Mouse (Mus musculus) MEL (cell line): Measurements from ENCODE around the gene Slc25a5. TPM values are rescaled to one million over a fixed set of nuclear protein-coding genes. Genes with fewer than 3 reads are reported as not detected.

Source experiments
- DNase-seq: peaks from one replicate; pipeline ENCODE4 v3.0.0; 2011; ENCODE audit warnings: low read depth, low spot score
- H3K27ac ChIP-seq: 2 replicates; pipeline ENCODE4 v1.5.1; 2012; ENCODE audit warnings: low read depth, mild to moderate bottlenecking, control low read depth, low read length, moderate library complexity; ENCODE audit not compliant: control insufficient read depth
- H3K27me3 ChIP-seq, 2 experiments: fragments of 150-350 bp in 1 of 2; sonication (generic) in 1 of 2; 2 replicates each; pipeline ENCODE4 v1.6.1; 2012; ENCODE audit warnings: low read length in 2 of 2, mild to moderate bottlenecking in 2 of 2, improper control_type of control experiment in 1 of 2, moderate library complexity in 1 of 2; ENCODE audit not compliant: insufficient read depth in 2 of 2, control insufficient read depth in 1 of 2
- H3K36me3 ChIP-seq, 2 experiments: 2 replicates each; pipeline ENCODE4 v1.6.1; 2012 to 2014; ENCODE audit warnings: low read length in 2 of 2, improper control_type of control experiment in 1 of 2, inconsistent platforms in 1 of 2, mild to moderate bottlenecking in 1 of 2; ENCODE audit not compliant: insufficient read depth in 2 of 2, control insufficient read depth in 1 of 2
- H3K4me1 ChIP-seq, 2 experiments: fragments of 150-350 bp in 1 of 2; sonication (generic) in 1 of 2; 2 replicates each; pipeline ENCODE4 v1.6.1; 2012; ENCODE audit warnings: low read length in 2 of 2, improper control_type of control experiment in 1 of 2, mild to moderate bottlenecking in 1 of 2; ENCODE audit not compliant: insufficient read depth in 2 of 2, control insufficient read depth in 1 of 2
- H3K4me3 ChIP-seq, 2 experiments: fragments of 150-350 bp in 1 of 2; sonication (generic) in 1 of 2; 2 replicates each; pipeline ENCODE4 v1.5.1; 2012; ENCODE audit warnings: low read depth in 2 of 2, low read length in 2 of 2, mild to moderate bottlenecking in 2 of 2, moderate library complexity in 2 of 2, control low read depth in 1 of 2, improper control_type of control experiment in 1 of 2; ENCODE audit not compliant: control insufficient read depth in 1 of 2, insufficient read depth in 1 of 2
- H3K79me2 ChIP-seq: 2 replicates; pipeline ENCODE4 v1.6.1; 2012; ENCODE audit warnings: mild to moderate bottlenecking, low read length, moderate library complexity; ENCODE audit not compliant: control insufficient read depth, poor library complexity, insufficient read depth
- H3K9ac ChIP-seq: 2 replicates; pipeline ENCODE4 v1.6.1; 2012; ENCODE audit warnings: low read depth, mild to moderate bottlenecking, control low read depth, low read length, moderate library complexity; ENCODE audit not compliant: control insufficient read depth, poor library complexity, severe bottlenecking
- H3K9me3 ChIP-seq: fragments of 150-350 bp; sonication (generic); replicated peaks from 2 replicates; pipeline ENCODE4 v1.6.1; 2012; ENCODE audit warnings: mild to moderate bottlenecking, low read length, improper control_type of control experiment, moderate library complexity; ENCODE audit not compliant: insufficient read depth
- BHLHE40 ChIP-seq: IDR thresholded peaks from 2 replicates; pipeline ENCODE4 v1.6.1; 2012; ENCODE audit warnings: low read depth, mild to moderate bottlenecking, inconsistent platforms, low read length, improper control_type of control experiment, borderline replicate concordance
- CHD2 ChIP-seq: IDR thresholded peaks from 2 replicates; pipeline ENCODE4 v1.6.1; 2011; ENCODE audit warnings: low read length, improper control_type of control experiment
- CTCF ChIP-seq, 3 experiments: IDR thresholded peaks in 2 of 3; conservative IDR thresholded peaks in 1 of 3; 2 replicates each; pipeline ENCODE4 v1.5.1; 2011 to 2012; ENCODE audit warnings: low read length in 3 of 3, low read depth in 2 of 3, mild to moderate bottlenecking in 2 of 3, improper control_type of control experiment in 1 of 3, inconsistent platforms in 1 of 3, mixed read lengths in 1 of 3, moderate library complexity in 1 of 3; ENCODE audit not compliant: control insufficient read depth in 1 of 3, insufficient read depth in 1 of 3, poor library complexity in 1 of 3, severe bottlenecking in 1 of 3
- EP300 ChIP-seq, 2 experiments: IDR thresholded peaks; 2 replicates each; pipeline ENCODE4 v1.6.1; 2011; ENCODE audit warnings: improper control_type of control experiment in 2 of 2, low read length in 2 of 2, low read depth in 1 of 2, mild to moderate bottlenecking in 1 of 2
- ETS1 ChIP-seq: IDR thresholded peaks from 2 replicates; pipeline ENCODE4 v1.6.1; 2012; ENCODE audit warnings: low read depth, mild to moderate bottlenecking, inconsistent platforms, low read length, improper control_type of control experiment, moderate library complexity
- GABPA ChIP-seq: IDR thresholded peaks from 2 replicates; pipeline ENCODE4 v1.6.1; 2012; ENCODE audit warnings: low read depth, mild to moderate bottlenecking, inconsistent platforms, low read length, improper control_type of control experiment, moderate library complexity
- HCFC1 ChIP-seq: IDR thresholded peaks from 2 replicates; pipeline ENCODE4 v1.6.1; 2012; ENCODE audit warnings: low read depth, mild to moderate bottlenecking, inconsistent platforms, low read length, improper control_type of control experiment, moderate library complexity
- JUND ChIP-seq: IDR thresholded peaks from 2 replicates; pipeline ENCODE4 v1.6.1; 2011; ENCODE audit warnings: low read depth, mild to moderate bottlenecking, improper control_type of control experiment, low read length
- MXI1 ChIP-seq: IDR thresholded peaks from 2 replicates; pipeline ENCODE4 v1.6.1; 2011; ENCODE audit warnings: mild to moderate bottlenecking, low read depth, low read length, improper control_type of control experiment
- MYB ChIP-seq: IDR thresholded peaks from 2 replicates; pipeline ENCODE4 v1.6.1; 2011; ENCODE audit warnings: mild to moderate bottlenecking, low read depth, low read length, improper control_type of control experiment
- NELFE ChIP-seq: IDR thresholded peaks from 2 replicates; pipeline ENCODE4 v1.6.1; 2011; ENCODE audit warnings: low read depth, low read length, improper control_type of control experiment
- POLR2A ChIP-seq, 2 experiments: IDR thresholded peaks; 2 replicates each; pipeline ENCODE4 v1.6.1; 2011 to 2012; ENCODE audit warnings: low read length in 2 of 2, mild to moderate bottlenecking in 2 of 2, control low read depth in 1 of 2, improper control_type of control experiment in 1 of 2, low read depth in 1 of 2, moderate library complexity in 1 of 2; ENCODE audit not compliant: control insufficient read depth in 1 of 2, insufficient read depth in 1 of 2, poor library complexity in 1 of 2
- POLR2AphosphoS5 ChIP-seq: IDR thresholded peaks from 2 replicates; pipeline ENCODE4 v1.6.1; 2012; ENCODE audit warnings: low read depth, borderline replicate concordance, mild to moderate bottlenecking, inconsistent platforms, low read length, moderate library complexity, mixed read lengths
- RAD21 ChIP-seq: IDR thresholded peaks from 2 replicates; pipeline ENCODE4 v1.6.1; 2011; ENCODE audit warnings: mild to moderate bottlenecking, low read depth, low read length, improper control_type of control experiment
- SIN3A ChIP-seq: IDR thresholded peaks from 2 replicates; pipeline ENCODE4 v1.6.1; 2012; ENCODE audit warnings: low read length, improper control_type of control experiment, inconsistent platforms
- SMC3 ChIP-seq: IDR thresholded peaks from 2 replicates; pipeline ENCODE4 v1.6.1; 2011; ENCODE audit warnings: low read depth, low read length, improper control_type of control experiment
- TBP ChIP-seq: IDR thresholded peaks from 2 replicates; pipeline ENCODE4 v1.8.0; 2011; ENCODE audit warnings: low read depth, low read length, improper control_type of control experiment
- TCF12 ChIP-seq: IDR thresholded peaks from 2 replicates; pipeline ENCODE4 v1.6.1; 2014; ENCODE audit warnings: low read depth, mild to moderate bottlenecking, inconsistent platforms, low read length, improper control_type of control experiment, moderate library complexity
- ZC3H11A ChIP-seq: IDR thresholded peaks from 2 replicates; pipeline ENCODE4 v1.6.1; 2012; ENCODE audit warnings: low read depth, mild to moderate bottlenecking, inconsistent platforms, low read length, improper control_type of control experiment
- ZKSCAN1 ChIP-seq: IDR thresholded peaks from 2 replicates; pipeline ENCODE4 v1.6.1; 2012; ENCODE audit warnings: low read depth, mild to moderate bottlenecking, inconsistent platforms, low read length, improper control_type of control experiment, moderate library complexity
- ZMIZ1 ChIP-seq: IDR thresholded peaks from 2 replicates; pipeline ENCODE4 v1.6.1; 2012; ENCODE audit warnings: low read depth, mild to moderate bottlenecking, inconsistent platforms, low read length, improper control_type of control experiment, moderate library complexity
- ZNF384 ChIP-seq: IDR thresholded peaks from 2 replicates; pipeline ENCODE4 v1.6.1; 2012; ENCODE audit warnings: low read depth, mild to moderate bottlenecking, inconsistent platforms, low read length, improper control_type of control experiment
- polyA plus RNA-seq, 2 experiments: library from polyadenylated mRNA; stranded (reverse) in 1 of 2; unstranded in 1 of 2; fragments of >175 nt in 1 of 2; fragments of >200 nt in 1 of 2; gene quantifications; 2 replicates each; pipeline versions ENCODE4 v1.2.1 to v1.2.4; 2012; ENCODE audit warnings: low replicate concordance in 2 of 2, low read depth in 1 of 2; ENCODE audit not compliant: insufficient read length in 2 of 2, insufficient read depth in 1 of 2, missing spikeins in 1 of 2
- total RNA-seq: library from RNA; depleted of rRNA; stranded (reverse); fragments of 300-350 nt; gene quantifications from 2 replicates; pipeline ENCODE4 v1.2.3, GENCODE M21; 2012

Slc25a5 gene
- total and polyA plus RNA-seq, 3 experiments: 263 to 1,006 (median 704) TPM

GRCm38 (mm10) chrX:36757796-36758472 lies 37.5 kb upstream of the Slc25a5 start:
- peaks cover 0 to 7% of the 10 kb centered on the region in 2 experiments; a peak in 2 of 4 replicates for H3K36me3 ChIP-seq
- no peak overlapping the region for H3K9ac ChIP-seq
- H3K79me2 ChIP-seq: no peaks in the 10 kb centered on the region
- H3K27me3 ChIP-seq: no peaks in the 10 kb centered on the region
- no peak overlapping the region for H3K4me3 ChIP-seq
- TF ChIP-seq NELFE (no peak), RAD21 (no peak), JUND (no peak)
- peaks cover 11 to 14% of the 10 kb centered on the region in 2 experiments for H3K4me1 ChIP-seq
- no peak for DNase-seq
- H3K27ac ChIP-seq: no peak overlapping the region
- no peaks in the 10 kb centered on the region for H3K9me3 ChIP-seq

- Histone ChIP-seq H3K9ac (no peak overlapping the region), H3K4me3 (no peak overlapping the region), H3K27me3 (no peaks in the 10 kb centered on the region), H3K4me1 (peaks cover 11 to 16% of the 10 kb centered on the region in 2 experiments), H3K79me2 (no peaks in the 10 kb centered on the region), H3K27ac (no peak overlapping the region), H3K36me3 (peaks cover 0 to 7% of the 10 kb centered on the region in 2 experiments; a peak in 2 of 4 replicates), H3K9me3 (no peaks in the 10 kb centered on the region)
- DNase-seq: peak; percentile 19
- TF ChIP-seq SMC3: no peak
- no peak for TF ChIP-seq POLR2AphosphoS5
- no peak for TF ChIP-seq ETS1
- no peak for TF ChIP-seq CTCF (IDR thresholded peaks at IDR 0.05 in 2 of 3, conservative IDR thresholded peaks at IDR 0.05 in 1 of 3; ENCODE audit: control insufficient read depth in 1 of 3, insufficient read depth in 1 of 3, low read depth in 2 of 3, low read length in 3 of 3, poor library complexity in 1 of 3, severe bottlenecking in 1 of 3)
- no peak for TF ChIP-seq GABPA
- no peak for TF ChIP-seq BHLHE40
These were observed 36.9 kb upstream of the Slc25a5 start for GRCm38 (mm10) chrX:36758566-36758965.

- DNase-seq: peak; percentile 85
- Histone ChIP-seq H3K36me3 (peaks cover 0 to 7% of the 10 kb centered on the region in 2 experiments; a peak in 2 of 4 replicates), H3K79me2 (no peaks in the 10 kb centered on the region)
- peak; percentile 91 for TF ChIP-seq ZNF384
- TF ChIP-seq MXI1: no peak
- TF ChIP-seq ZC3H11A: peak; percentile 44
- TF ChIP-seq CTCF (IDR thresholded peaks at IDR 0.05 in 2 of 3, conservative IDR thresholded peaks at IDR 0.05 in 1 of 3; ENCODE audit: control insufficient read depth in 1 of 3, insufficient read depth in 1 of 3, low read depth in 2 of 3, low read length in 3 of 3, poor library complexity in 1 of 3, severe bottlenecking in 1 of 3): peak; percentile 31 to 77 (median 60); a peak in 5 of 6 replicates
- TF ChIP-seq RAD21: peak; percentile 67
- no peak for TF ChIP-seq ZKSCAN1
- 0 out of 2 replicates have a peak, but pooled peaks have one; percentile 32 for TF ChIP-seq TCF12
- TF ChIP-seq ETS1: peak; percentile 37; the same call in 1 of the 2 replicates
- TF ChIP-seq CHD2: no peak
- TF ChIP-seq POLR2A (IDR thresholded peaks at IDR 0.05; ENCODE audit: control insufficient read depth in 1 of 2, insufficient read depth in 1 of 2, low read depth in 1 of 2, low read length in 2 of 2, poor library complexity in 1 of 2): no peak
- peak; percentile 53; the same call in 1 of the 2 replicates for TF ChIP-seq TBP
- peak; percentile 41 to 58; a peak in 3 of 4 replicates for TF ChIP-seq EP300 (IDR thresholded peaks at IDR 0.05; ENCODE audit: low read depth in 1 of 2, low read length in 2 of 2)
- TF ChIP-seq SIN3A: peak; percentile 54; the same call in 1 of the 2 replicates
- peak; percentile 59 for TF ChIP-seq MYB
- 0 out of 2 replicates have a peak, but pooled peaks have one; percentile 29 for TF ChIP-seq HCFC1
- no peak for TF ChIP-seq ZMIZ1
- TF ChIP-seq SMC3: peak; percentile 59
These were observed 34.4 kb upstream of the Slc25a5 start for GRCm38 (mm10) chrX:36760946-36761635.

More at GRCm38 (mm10) chrX:36760946-36761635, 34.4 kb upstream of the Slc25a5 start:
- H3K4me1 ChIP-seq: peaks cover 11 to 16% of the 10 kb centered on the region in 2 experiments
- H3K9me3 ChIP-seq: no peaks in the 10 kb centered on the region
- H3K4me3 ChIP-seq: peak overlapping the region in 1 of 2 experiments; percentile 15; a peak in 1 of 4 replicates
- H3K9ac ChIP-seq: peak overlapping the region; percentile 26
- no peaks in the 10 kb centered on the region for H3K27me3 ChIP-seq
- H3K27ac ChIP-seq: peak overlapping the region; percentile 75
